Mouse (Mus musculus) kidney, postnatal 25 days (tissue): ENCODE measurements around the gene Bach1.
"Not testable (repeated sequence)": the region's sequence is repeated elsewhere in the genome, so short reads cannot be mapped to it uniquely, and the experiment has no call there.

Source experiments
- DNase-seq, 2 experiments: peaks; one replicate each; pipeline ENCODE4 v3.0.0; 2021; ENCODE audit warnings: mixed read lengths in 2 of 2

Gene Bach1

GRCm38 (mm10) chr16:87680912-87681634, 17.7 kb upstream of the Bach1 start:
- peak; percentile 44 to 50 for DNase-seq

- no peak for DNase-seq
These were observed 16.9 kb upstream of the Bach1 start for GRCm38 (mm10) chr16:87681848-87682247.

DNA sequence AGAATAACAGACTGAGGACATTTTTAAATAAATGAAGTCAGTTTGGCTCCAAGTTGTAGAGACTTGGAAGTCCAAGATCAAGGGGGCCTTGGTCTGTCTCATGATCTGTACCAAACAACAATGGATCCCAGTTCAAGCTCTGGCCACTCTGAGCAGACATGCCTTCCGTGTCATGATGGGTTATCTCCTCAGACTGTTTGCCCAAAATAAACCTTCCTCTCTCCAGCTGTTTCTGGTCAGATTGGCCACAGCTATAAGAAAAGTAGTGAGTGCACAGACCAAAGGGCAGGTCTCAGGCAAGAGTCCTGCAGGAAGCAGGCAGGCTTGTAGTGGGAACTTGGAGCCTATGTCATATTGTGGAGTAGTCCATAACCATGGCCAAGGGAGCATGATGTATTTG, 12.3 kb upstream of the Bach1 start:
- no peak for DNase-seq

- no peak for DNase-seq
These were observed 11.4 kb upstream of the Bach1 start for GRCm38 (mm10) chr16:87687346-87687745.

DNA sequence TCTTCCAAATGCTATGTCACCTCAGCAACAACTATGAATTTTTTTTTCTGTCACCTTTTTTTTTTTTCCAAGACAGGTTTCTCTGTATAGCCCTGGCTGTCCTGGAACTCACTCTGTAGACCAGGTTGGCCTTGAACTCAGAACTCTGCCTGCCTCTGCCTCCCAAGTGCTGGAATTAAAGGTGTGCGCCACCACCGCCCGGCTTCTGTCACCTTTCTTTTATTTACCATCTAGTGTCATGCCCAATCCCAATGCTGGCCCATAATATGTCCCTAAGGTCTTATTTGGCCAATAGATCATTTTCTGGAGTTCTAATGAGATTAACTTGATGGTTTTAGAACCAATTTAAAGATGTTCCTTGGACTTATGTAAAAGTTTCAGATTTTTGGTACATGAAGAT, 10.4 kb upstream of the Bach1 start:
- not testable (repeated sequence) for DNase-seq

DNA sequence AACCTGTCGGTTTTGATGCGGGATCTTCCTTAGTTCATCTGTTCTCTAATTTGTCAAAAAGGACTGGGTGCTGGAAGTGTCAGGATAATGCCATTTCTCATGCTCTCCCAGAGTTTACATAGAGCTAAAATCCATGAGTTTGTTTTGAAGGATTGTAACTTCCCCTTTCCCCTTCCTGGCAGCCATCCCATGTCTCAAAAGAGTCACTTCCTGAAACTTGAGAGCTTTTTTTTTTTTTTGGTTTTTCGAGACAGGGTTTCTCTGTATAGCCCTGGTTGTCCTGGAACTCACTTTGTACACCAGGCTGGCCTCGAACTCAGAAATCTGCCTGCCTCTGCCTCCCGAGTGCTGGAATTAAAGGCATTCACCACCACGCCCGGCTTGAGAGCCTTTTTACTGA, 9.9 kb upstream of the Bach1 start:
- peak in 1 of 2 experiments; percentile 48 for DNase-seq

GRCm38 (mm10) chr16:87689225-87689624, 9.5 kb upstream of the Bach1 start:
- no peak for DNase-seq

GRCm38 (mm10) chr16:87690506-87690905, 8.2 kb upstream of the Bach1 start:
- DNase-seq: no peak

GRCm38 (mm10) chr16:87691102-87691501, 7.6 kb upstream of the Bach1 start:
- no peak for DNase-seq

- DNase-seq: no peak
These were observed 6.2 kb upstream of the Bach1 start for GRCm38 (mm10) chr16:87692591-87692990.

GRCm38 (mm10) chr16:87697707-87698365, 909 bp upstream of the Bach1 start:
- DNase-seq: no peak

GRCm38 (mm10) chr16:87699306-87699692, 554 bp downstream of the Bach1 start:
- DNase-seq: peak in 1 of 2 experiments; percentile 51

- peak; percentile 51 to 71 for DNase-seq
These were observed 1.1 kb downstream of the Bach1 start for GRCm38 (mm10) chr16:87699693-87700394.

DNA sequence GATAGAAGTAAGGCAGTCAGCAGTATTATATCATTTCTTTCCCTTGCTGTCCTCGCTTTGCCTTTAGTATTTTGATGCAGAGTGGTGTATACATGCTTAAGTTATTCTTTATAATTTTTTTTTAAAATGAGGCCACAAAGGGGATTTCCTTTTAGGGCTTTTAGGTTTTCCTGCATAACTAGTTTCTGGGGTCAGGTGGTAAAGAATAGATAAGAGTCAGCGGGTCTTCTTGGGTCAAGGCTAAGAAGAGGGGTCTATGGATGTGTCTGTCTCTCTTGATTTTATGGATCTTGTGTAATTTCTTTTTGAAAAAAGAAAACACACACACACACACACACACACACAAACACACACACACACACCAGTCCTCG, 1.6 kb downstream of the Bach1 start:
- no peak for DNase-seq

DNA sequence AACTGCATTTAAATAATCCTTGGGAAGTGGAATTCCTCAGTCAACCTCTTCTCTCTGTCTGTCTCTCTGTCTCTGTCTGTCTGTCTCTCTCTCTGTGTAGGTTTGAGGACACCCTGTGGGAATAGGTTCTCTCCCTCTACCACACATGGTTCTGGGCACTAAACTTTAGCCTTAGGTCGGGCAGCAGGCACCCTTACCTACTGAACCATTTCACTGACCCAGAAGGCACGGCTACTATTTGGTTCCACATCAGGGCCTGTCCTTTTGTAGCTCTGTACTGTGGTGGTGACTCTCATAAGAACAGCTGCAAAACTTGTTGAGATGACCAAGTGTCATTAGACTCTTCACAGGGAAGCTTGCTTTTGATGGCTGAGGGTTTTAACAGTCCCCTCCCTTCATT, 3.1 kb downstream of the Bach1 start:
- DNase-seq: peak; percentile 48 to 72

- no peak for DNase-seq
These were observed 4.1 kb downstream of the Bach1 start for GRCm38 (mm10) chr16:87702881-87703280.

DNA sequence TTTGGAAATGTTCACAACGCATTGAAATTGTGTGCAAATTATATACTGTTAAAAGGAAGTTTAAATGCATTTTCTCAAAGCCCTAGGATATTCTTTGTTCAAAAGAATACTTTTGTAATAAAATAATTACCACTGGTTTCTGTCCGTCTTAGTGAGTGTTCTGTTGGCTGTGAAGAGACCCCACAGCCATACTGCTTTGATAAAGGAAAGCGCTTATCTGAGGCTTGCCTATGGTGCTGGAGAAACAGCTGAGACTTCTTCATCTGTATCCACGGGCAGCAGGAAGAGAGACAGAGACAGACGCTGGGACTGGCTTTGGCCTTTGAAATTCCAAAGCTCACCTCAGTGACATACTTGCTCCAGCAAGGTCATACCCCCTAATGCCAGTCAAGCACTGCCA, 5.5 kb downstream of the Bach1 start:
- DNase-seq: no peak

GRCm38 (mm10) chr16:87705892-87706589, 7.3 kb downstream of the Bach1 start:
- no peak for DNase-seq

DNA sequence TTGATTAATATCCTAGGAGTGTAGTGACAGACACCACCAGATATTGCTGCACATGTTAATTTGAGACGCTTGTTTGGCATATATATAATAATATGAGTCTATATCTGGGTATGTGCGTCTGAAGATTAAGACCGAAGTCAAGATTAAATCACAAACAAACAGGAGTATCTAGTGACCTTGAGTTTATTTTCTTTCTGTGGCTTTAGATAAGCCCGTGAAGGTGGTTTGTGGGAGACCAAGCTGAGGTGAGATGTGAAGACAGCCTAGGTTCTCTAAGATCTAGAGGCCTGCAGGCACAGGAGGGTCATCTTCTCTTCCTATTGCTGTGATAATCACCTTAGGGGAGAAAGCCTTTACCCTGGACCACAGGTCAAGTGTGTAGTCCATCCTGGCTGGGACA, 8.6 kb downstream of the Bach1 start:
- DNase-seq: no peak

GRCm38 (mm10) chr16:87708570-87708969, 9.8 kb downstream of the Bach1 start:
- no peak for DNase-seq

GRCm38 (mm10) chr16:87709144-87709543, 10.4 kb downstream of the Bach1 start:
- no peak for DNase-seq

GRCm38 (mm10) chr16:87709971-87710370, 11.2 kb downstream of the Bach1 start:
- DNase-seq: no peak

GRCm38 (mm10) chr16:87711961-87712360, 13.2 kb downstream of the Bach1 start:
- peak in 1 of 2 experiments; percentile 23 for DNase-seq
